Mouse (Mus musculus): ENCODE data around the gene Adad2. TPM values are rescaled to one million over a fixed set of nuclear protein-coding genes. Genes with fewer than 3 reads are reported as not detected.

Adad2 gene
- polyA plus RNA-seq, 1 experiment from 2014 or later, result 0.17 TPM

DNA sequence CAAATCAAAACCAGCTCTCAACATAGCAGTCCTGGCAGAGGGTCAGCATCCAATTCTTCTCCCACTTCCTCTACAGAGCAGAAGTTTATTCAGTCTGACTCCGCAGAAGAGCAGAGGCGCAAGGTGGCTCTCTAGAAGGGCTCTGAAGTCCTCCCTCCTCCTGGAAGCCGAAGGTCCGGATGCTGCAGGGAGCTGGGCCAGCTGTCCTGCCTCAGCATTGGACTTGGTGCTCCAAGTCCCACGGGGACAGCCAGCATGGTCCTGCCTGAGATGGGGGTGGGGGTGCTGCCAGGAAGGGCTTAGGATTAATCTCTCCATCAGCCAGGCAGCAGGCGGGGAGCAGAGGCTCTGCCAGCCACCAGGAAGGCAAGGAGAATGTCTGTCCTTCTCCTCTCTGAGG is 22.8 kb downstream of the Adad2 start, which contains the start of gene Kcng4:
Gene Kcng4, minus strand, starts transcription at position 303 of the 400 bp plus-strand sequence.
- DNase-seq (ENCODE audit: low spot score), result no peak
- ATAC-seq (replicated peaks; ENCODE audit: insufficient number of reproducible peaks, low FRiP score, low TSS enrichment, low read depth), result no peak
- WGBS, result 28% methylated on average over 6 of the region's 6 CpGs
- H3K4me3 ChIP-seq (ENCODE audit: low read depth, low read length), result no peak within 1 kb of the TSS
- H3K36me3 ChIP-seq (replicated peaks; ENCODE audit: control insufficient read depth, insufficient read depth, low read depth, low read length), result no peaks in the 10 kb centered on the region
- no peak within 1 kb of the TSS for H3K27ac ChIP-seq (replicated peaks; ENCODE audit: low read depth, low read length)
- no peak within 1 kb of the TSS; the same call in 1 of the 2 replicates for H3K4me2 ChIP-seq (ENCODE audit: low read depth, low read length)
- peaks cover 4% of the 10 kb centered on the region for H3K4me1 ChIP-seq (ENCODE audit: control insufficient read depth, insufficient read depth, low read length)
- H3K9me3 ChIP-seq (replicated peaks; ENCODE audit: control insufficient read depth, low read length), result no peaks in the 10 kb centered on the region
- peaks cover 9% of the 10 kb centered on the region for H3K27me3 ChIP-seq (ENCODE audit: control insufficient read depth, insufficient read depth, low read length)
- H3K9ac ChIP-seq (replicated peaks; ENCODE audit: low read length), result no peak within 1 kb of the TSS

DNA sequence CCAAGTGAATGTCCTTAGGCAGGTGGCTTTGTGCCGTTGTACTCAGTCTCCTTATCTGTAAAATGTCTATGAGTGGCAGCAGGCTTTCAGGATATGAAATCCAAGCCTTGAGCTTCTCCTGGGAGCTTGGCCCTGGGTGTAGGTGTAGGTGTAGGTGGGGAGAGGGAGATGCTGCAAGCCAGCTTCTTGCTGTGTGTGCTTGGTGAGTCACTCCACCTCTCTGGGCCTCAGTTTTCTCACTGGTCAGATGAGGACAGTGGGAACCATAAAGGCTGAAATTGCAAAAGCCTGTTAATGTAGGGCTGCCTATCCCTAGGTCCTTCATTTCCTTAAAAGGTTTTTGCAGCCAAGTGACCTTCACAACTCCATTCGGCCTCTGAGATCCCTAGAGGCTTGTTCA is 23.4 kb downstream of the Adad2 start:
- Histone ChIP-seq H3K27ac (replicated peaks; ENCODE audit: low read depth, low read length) (no peak overlapping the region), H3K4me3 (ENCODE audit: low read depth, low read length) (no peak overlapping the region), H3K27me3 (ENCODE audit: control insufficient read depth, insufficient read depth, low read length) (peaks cover 9% of the 10 kb centered on the region), H3K36me3 (replicated peaks; ENCODE audit: control insufficient read depth, insufficient read depth, low read depth, low read length) (no peaks in the 10 kb centered on the region), H3K9me3 (replicated peaks; ENCODE audit: control insufficient read depth, low read length) (no peaks in the 10 kb centered on the region), H3K9ac (replicated peaks; ENCODE audit: low read length) (no peak overlapping the region), H3K4me1 (ENCODE audit: control insufficient read depth, insufficient read depth, low read length) (peaks cover 4% of the 10 kb centered on the region), H3K4me2 (ENCODE audit: low read depth, low read length) (no peak overlapping the region)
- DNase-seq (ENCODE audit: low spot score) (no peak), ATAC-seq (replicated peaks; ENCODE audit: insufficient number of reproducible peaks, low FRiP score, low TSS enrichment, low read depth) (no peak)
- WGBS, result 43% methylated on average over 2 of the region's 2 CpGs

DNA sequence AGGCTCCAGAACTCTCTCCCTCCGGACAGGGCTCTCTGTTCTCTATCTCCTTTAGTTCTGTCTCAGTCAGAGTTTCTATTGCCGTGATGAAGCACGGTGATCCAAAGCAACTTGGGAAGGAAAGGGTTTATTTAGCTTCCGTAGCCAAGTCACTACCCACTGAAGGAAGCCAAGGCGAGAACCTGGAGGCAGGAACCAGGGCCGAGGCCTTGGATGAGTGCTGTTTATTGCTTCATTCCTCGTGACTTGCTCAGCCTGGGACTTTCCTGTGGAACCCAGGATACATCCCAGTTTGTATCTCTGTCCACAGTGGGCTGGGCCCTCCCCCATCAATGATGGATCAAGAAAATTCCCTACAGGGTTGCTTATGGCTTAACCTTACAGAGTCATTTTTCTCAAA is 24.2 kb downstream of the Adad2 start:
- no peak overlapping the region for H3K4me2 ChIP-seq (ENCODE audit: low read depth, low read length)
- H3K4me3 ChIP-seq (ENCODE audit: low read depth, low read length), result no peak overlapping the region
- no peak for ATAC-seq (replicated peaks; ENCODE audit: insufficient number of reproducible peaks, low FRiP score, low TSS enrichment, low read depth)
- H3K9ac ChIP-seq (replicated peaks; ENCODE audit: low read length), result no peak overlapping the region
- WGBS, result 61% methylated on average over 7 of the region's 7 CpGs
- no peaks in the 10 kb centered on the region for H3K36me3 ChIP-seq (replicated peaks; ENCODE audit: control insufficient read depth, insufficient read depth, low read depth, low read length)
- H3K27ac ChIP-seq (replicated peaks; ENCODE audit: low read depth, low read length), result no peak overlapping the region
- no peaks in the 10 kb centered on the region for H3K9me3 ChIP-seq (replicated peaks; ENCODE audit: control insufficient read depth, low read length)
- H3K27me3 ChIP-seq (ENCODE audit: control insufficient read depth, insufficient read depth, low read length), result peaks cover 9% of the 10 kb centered on the region
- no peak for DNase-seq (ENCODE audit: low spot score)
- peaks cover 4% of the 10 kb centered on the region for H3K4me1 ChIP-seq (ENCODE audit: control insufficient read depth, insufficient read depth, low read length)

DNA sequence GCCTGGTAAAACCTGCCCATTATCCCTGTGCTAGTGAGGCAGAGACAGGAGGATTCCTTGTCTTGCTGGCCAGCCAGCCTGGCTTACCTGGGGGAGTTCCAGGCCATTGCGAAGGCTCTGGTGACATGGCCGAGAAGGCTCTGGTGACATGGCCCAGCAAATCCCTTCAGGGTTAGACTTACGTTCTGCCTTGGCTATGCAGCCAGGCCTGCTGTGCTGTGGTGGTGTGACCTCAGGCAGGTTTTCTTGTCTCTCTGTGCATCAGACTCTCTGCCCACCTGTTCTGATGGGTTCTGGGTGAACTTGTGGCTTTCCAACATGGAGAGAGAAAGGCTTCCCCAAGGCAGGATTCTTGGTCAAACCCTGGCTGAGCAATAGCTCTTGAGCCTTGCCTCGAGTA is 24.8 kb downstream of the Adad2 start:
- Histone ChIP-seq H3K36me3 (replicated peaks; ENCODE audit: control insufficient read depth, insufficient read depth, low read depth, low read length) (no peaks in the 10 kb centered on the region), H3K27ac (replicated peaks; ENCODE audit: low read depth, low read length) (no peak overlapping the region), H3K9me3 (replicated peaks; ENCODE audit: control insufficient read depth, low read length) (no peaks in the 10 kb centered on the region), H3K4me1 (ENCODE audit: control insufficient read depth, insufficient read depth, low read length) (peaks cover 4% of the 10 kb centered on the region), H3K27me3 (ENCODE audit: control insufficient read depth, insufficient read depth, low read length) (peaks cover 9% of the 10 kb centered on the region), H3K4me2 (ENCODE audit: low read depth, low read length) (no peak overlapping the region), H3K4me3 (ENCODE audit: low read depth, low read length) (no peak overlapping the region), H3K9ac (replicated peaks; ENCODE audit: low read length) (no peak overlapping the region)
- no peak for ATAC-seq (replicated peaks; ENCODE audit: insufficient number of reproducible peaks, low FRiP score, low TSS enrichment, low read depth)
- 80% methylated on average over 4 of the region's 4 CpGs for WGBS
- no peak for DNase-seq (ENCODE audit: low spot score)

DNA sequence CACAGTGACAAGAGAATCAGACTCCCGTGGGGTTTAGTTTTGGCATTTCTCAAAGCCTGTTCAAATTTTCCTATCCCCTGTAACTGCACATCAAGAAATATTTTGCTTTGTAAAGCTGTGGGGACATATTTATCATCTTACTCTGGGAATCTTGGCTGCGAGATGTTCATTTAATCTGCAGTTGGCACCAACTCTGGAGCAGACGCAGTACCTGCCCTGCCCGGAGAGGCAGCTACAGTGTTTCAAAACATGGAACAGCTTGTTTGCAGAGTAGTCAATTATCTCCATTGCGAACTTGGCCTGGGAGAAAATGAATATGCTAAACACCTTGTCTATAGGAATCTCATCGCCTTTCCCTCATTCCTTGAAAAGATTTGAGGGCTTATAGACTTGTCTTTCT is 25.7 kb downstream of the Adad2 start:
- DNase-seq (ENCODE audit: low spot score), result no peak
- H3K9ac ChIP-seq (replicated peaks; ENCODE audit: low read length), result no peak overlapping the region
- peaks cover 4% of the 10 kb centered on the region for H3K4me1 ChIP-seq (ENCODE audit: control insufficient read depth, insufficient read depth, low read length)
- peaks cover 9% of the 10 kb centered on the region for H3K27me3 ChIP-seq (ENCODE audit: control insufficient read depth, insufficient read depth, low read length)
- WGBS, result 87% methylated on average over 6 of the region's 6 CpGs
- ATAC-seq (replicated peaks; ENCODE audit: insufficient number of reproducible peaks, low FRiP score, low TSS enrichment, low read depth), result no peak
- no peak overlapping the region for H3K27ac ChIP-seq (replicated peaks; ENCODE audit: low read depth, low read length)
- H3K36me3 ChIP-seq (replicated peaks; ENCODE audit: control insufficient read depth, insufficient read depth, low read depth, low read length), result no peaks in the 10 kb centered on the region
- no peaks in the 10 kb centered on the region for H3K9me3 ChIP-seq (replicated peaks; ENCODE audit: control insufficient read depth, low read length)
- no peak overlapping the region for H3K4me2 ChIP-seq (ENCODE audit: low read depth, low read length)
- H3K4me3 ChIP-seq (ENCODE audit: low read depth, low read length), result no peak overlapping the region

DNA sequence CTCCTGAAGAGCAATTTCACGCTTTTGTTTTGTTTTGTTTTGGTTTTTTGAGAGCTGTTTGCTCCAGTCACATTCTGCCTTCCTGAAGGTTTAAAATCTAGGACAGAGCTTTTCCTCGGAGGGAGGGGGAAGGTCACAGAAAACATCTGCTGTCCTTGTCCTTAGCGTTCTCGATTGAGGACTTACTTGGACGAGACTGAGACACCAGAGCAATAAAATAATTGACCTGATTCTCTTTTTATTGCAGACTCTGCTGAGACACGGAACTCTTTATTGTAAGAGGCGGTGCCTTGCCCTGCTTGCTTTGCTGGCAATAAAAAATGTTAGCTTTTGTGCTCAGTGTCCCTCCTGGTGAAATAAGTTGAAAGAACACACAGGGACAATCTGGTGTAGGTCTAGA is 27.3 kb downstream of the Adad2 start:
- H3K4me3 ChIP-seq (ENCODE audit: low read depth, low read length), result no peak overlapping the region
- WGBS, result 77% methylated on average over 7 of the region's 7 CpGs
- no peaks in the 10 kb centered on the region for H3K36me3 ChIP-seq (replicated peaks; ENCODE audit: control insufficient read depth, insufficient read depth, low read depth, low read length)
- H3K27me3 ChIP-seq (ENCODE audit: control insufficient read depth, insufficient read depth, low read length), result no peaks in the 10 kb centered on the region; the same call in 1 of the 2 replicates
- H3K9me3 ChIP-seq (replicated peaks; ENCODE audit: control insufficient read depth, low read length), result no peaks in the 10 kb centered on the region
- H3K9ac ChIP-seq (replicated peaks; ENCODE audit: low read length), result no peak overlapping the region
- H3K27ac ChIP-seq (replicated peaks; ENCODE audit: low read depth, low read length), result no peak overlapping the region
- H3K4me1 ChIP-seq (ENCODE audit: control insufficient read depth, insufficient read depth, low read length), result peaks cover 4% of the 10 kb centered on the region
- no peak overlapping the region for H3K4me2 ChIP-seq (ENCODE audit: low read depth, low read length)
- ATAC-seq (replicated peaks; ENCODE audit: insufficient number of reproducible peaks, low FRiP score, low TSS enrichment, low read depth) (no peak), DNase-seq (ENCODE audit: low spot score) (no peak)

DNA sequence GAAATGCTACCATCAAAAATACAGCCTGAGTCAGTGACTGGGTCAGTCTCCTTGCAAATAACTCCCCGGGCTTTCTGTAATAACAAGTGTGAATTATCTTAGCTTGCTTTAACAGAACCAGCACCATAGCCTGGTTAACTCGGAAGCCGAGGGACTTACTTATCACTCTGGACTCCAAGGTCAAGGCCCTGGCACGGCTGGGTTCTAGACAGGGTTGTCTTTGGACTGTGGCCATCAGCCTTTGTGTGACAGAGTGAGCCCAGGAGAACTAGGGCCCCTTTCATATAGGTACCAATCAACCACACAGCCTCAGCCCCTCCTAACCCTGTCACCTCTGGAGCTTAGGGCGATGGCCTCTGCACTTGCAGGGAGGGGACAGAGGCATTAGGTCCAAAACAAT is 28.5 kb downstream of the Adad2 start:
- ATAC-seq (replicated peaks; ENCODE audit: insufficient number of reproducible peaks, low FRiP score, low TSS enrichment, low read depth) (no peak), DNase-seq (ENCODE audit: low spot score) (no peak)
- WGBS, result 80% methylated on average over 5 of the region's 5 CpGs

DNA sequence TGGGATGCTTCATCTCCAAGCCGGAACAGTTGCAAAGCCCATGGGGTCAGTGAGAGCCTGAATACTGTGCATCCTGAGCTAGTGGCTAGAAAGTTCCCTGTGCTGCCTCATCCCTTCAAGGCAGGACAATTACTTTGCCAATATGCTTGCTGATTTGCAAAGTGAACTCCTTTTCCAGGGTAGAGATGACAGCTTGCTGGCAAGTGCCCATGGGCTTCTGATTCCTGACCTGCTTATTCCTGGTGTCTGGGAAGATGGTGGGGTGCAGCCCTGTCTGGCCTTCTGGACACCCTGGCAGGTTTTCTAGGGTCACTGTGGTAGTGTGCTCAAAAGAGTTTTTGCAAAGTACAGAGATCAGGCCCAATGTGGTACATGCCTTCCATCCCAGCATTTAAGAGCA is 30.4 kb downstream of the Adad2 start:
- H3K4me1 ChIP-seq (ENCODE audit: control insufficient read depth, insufficient read depth, low read length), result no peaks in the 10 kb centered on the region
- H3K36me3 ChIP-seq (replicated peaks; ENCODE audit: control insufficient read depth, insufficient read depth, low read depth, low read length), result no peaks in the 10 kb centered on the region
- H3K9me3 ChIP-seq (replicated peaks; ENCODE audit: control insufficient read depth, low read length), result no peaks in the 10 kb centered on the region
- H3K4me2 ChIP-seq (ENCODE audit: low read depth, low read length), result no peak overlapping the region
- ATAC-seq (replicated peaks; ENCODE audit: insufficient number of reproducible peaks, low FRiP score, low TSS enrichment, low read depth) (no peak), DNase-seq (ENCODE audit: low spot score) (no peak)
- H3K27ac ChIP-seq (replicated peaks; ENCODE audit: low read depth, low read length), result no peak overlapping the region
- WGBS, result 91% methylated on average over 1 of the region's 1 CpGs
- H3K4me3 ChIP-seq (ENCODE audit: low read depth, low read length), result no peak overlapping the region
- H3K9ac ChIP-seq (replicated peaks; ENCODE audit: low read length), result no peak overlapping the region
- no peaks in the 10 kb centered on the region for H3K27me3 ChIP-seq (ENCODE audit: control insufficient read depth, insufficient read depth, low read length)

More for the DNA sequence above, 28.5 kb downstream of the Adad2 start:
- Histone ChIP-seq H3K9ac (replicated peaks; ENCODE audit: low read length) (no peak overlapping the region), H3K4me2 (ENCODE audit: low read depth, low read length) (no peak overlapping the region), H3K4me1 (ENCODE audit: control insufficient read depth, insufficient read depth, low read length) (no peaks in the 10 kb centered on the region), H3K36me3 (replicated peaks; ENCODE audit: control insufficient read depth, insufficient read depth, low read depth, low read length) (no peaks in the 10 kb centered on the region), H3K27ac (replicated peaks; ENCODE audit: low read depth, low read length) (no peak overlapping the region), H3K4me3 (ENCODE audit: low read depth, low read length) (no peak overlapping the region), H3K27me3 (ENCODE audit: control insufficient read depth, insufficient read depth, low read length) (no peaks in the 10 kb centered on the region), H3K9me3 (replicated peaks; ENCODE audit: control insufficient read depth, low read length) (no peaks in the 10 kb centered on the region)

Data from embryonic facial prominence, embryonic 11.5 days (tissue).